Mouse (Mus musculus): Measurements from ENCODE around the gene Phtf2.

DNA sequence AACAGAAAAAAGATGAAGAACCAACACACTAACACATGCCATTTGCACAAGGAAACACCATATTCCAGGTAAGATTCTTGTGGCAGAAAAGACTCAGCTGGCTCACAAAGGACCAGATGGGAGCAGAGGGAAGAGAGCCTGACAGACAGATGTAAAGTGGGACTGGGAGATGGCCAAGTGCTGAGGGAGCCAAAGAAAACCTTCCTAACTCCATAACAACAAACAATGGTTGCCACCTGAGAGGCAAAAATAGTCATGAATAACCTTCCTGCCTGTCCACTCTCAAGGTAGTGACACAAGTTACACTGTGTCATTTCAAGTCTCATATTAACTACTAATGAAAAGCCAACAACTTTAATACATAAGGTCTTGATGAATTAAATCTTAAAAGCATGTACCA, 60.8 kb downstream of the Phtf2 start:
- TF ChIP-seq USF1 (IDR thresholded peaks at IDR 0.05; ENCODE audit: low read depth) = no peak
- TF ChIP-seq TCF12 (IDR thresholded peaks at IDR 0.05; ENCODE audit: insufficient read depth, poor library complexity, severe bottlenecking) = no peak
- TF ChIP-seq POLR2A (IDR thresholded peaks at IDR 0.05; ENCODE audit: insufficient read length, low read depth) = no peak
- TF ChIP-seq REST (IDR thresholded peaks at IDR 0.05; ENCODE audit: insufficient read depth, insufficient read length) = no peak
- TF ChIP-seq MAX (IDR thresholded peaks at IDR 0.05; ENCODE audit: low read depth) = no peak

Data from myocyte (in vitro differentiated cells).